Mouse (Mus musculus): ENCODE results near the gene Lrrc8d. TPM values are rescaled to one million over a fixed set of nuclear protein-coding genes. Genes with fewer than 3 reads are reported as not detected.

The Lrrc8d gene
- polyA plus RNA-seq, 1 experiment = 25.4 TPM

DNA sequence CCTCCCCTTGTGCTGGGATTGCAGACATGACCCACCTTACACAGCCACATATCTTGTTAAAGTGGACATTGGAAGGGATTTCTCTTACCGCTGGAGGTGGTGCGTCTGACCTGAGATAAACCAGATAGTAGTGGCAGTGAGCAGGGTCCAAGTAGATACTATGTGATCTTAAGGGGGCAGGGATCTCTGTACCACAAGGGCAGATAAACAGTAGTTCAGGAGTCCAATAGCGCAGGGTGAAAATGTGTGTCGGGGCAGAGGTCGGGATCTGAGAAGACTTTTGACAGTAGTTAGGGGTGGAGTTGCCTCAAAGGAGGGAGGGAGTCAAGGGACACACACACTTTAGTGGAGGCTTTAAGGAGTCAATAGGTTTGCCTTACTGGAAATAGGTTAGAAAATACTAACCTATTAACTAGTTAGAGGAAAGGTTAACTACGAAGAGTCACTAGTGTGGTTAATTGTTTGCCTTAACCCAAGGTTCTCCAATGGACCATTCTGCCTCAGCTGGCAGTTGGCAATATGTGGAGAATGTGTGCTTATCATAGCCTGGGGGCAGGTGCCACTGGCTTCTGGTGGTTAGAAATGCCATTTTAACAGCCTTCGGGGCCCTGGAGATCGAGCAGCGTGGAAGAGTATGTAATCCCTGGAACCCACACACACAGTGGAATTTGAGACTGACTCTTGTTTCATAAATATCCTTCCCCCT, 3.0 kb downstream of the Lrrc8d start:
- no peak for DNase-seq (ENCODE audit: low read depth)
- TF ChIP-seq CTCF (IDR thresholded peaks at IDR 0.05; ENCODE audit: borderline replicate concordance, extremely low read depth, insufficient read depth, insufficient read length) = no peak
- TF ChIP-seq POLR2A (IDR thresholded peaks at IDR 0.05; ENCODE audit: borderline replicate concordance, extremely low read depth, insufficient read depth, insufficient read length, poor library complexity, severe bottlenecking) = no peak

DNA sequence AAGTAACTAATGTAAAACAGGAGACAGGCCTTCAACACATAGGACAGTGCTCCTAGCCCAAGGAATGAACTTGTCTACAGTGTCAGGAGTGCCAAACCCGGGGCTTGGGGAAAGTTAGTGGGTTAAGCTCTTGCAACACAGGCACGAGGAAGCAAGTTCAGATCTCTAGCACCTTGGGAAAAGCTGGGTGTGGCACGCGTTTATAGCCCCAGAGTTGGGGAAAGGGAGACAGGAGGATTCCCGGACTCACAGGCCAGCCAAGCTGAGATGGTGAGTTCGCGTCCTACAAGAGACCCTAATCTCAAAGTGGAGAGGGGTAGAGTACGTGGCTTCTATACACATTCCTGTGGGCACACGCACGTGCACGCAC, 3.5 kb downstream of the Lrrc8d start:
- TF ChIP-seq POLR2A (IDR thresholded peaks at IDR 0.05; ENCODE audit: borderline replicate concordance, extremely low read depth, insufficient read depth, insufficient read length, poor library complexity, severe bottlenecking) (no peak), CTCF (IDR thresholded peaks at IDR 0.05; ENCODE audit: borderline replicate concordance, extremely low read depth, insufficient read depth, insufficient read length) (no peak)
- DNase-seq (ENCODE audit: low read depth) = no peak

DNA sequence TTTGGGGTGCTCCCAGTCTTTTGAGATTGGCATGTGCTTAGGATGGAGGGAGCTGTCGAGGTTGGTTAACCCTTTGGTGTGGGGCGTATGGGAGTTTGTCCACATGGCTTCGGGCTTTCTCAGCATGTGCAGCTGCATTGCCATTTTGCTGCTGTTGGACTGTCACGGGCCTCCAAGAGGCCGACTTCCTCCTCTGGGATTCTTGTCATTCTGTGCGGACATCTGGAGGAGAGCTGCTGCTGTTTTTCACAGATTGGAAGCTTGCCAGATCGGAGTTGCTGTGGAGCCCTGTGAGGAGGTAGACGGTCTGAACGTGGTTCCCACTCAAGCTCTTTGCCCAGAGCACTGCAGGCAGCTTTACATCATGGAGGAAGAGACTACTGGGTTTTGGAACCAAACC, 4.8 kb downstream of the Lrrc8d start:
- no peak for TF ChIP-seq POLR2A (IDR thresholded peaks at IDR 0.05; ENCODE audit: borderline replicate concordance, extremely low read depth, insufficient read depth, insufficient read length, poor library complexity, severe bottlenecking)
- TF ChIP-seq CTCF (IDR thresholded peaks at IDR 0.05; ENCODE audit: borderline replicate concordance, extremely low read depth, insufficient read depth, insufficient read length) = no peak

DNA sequence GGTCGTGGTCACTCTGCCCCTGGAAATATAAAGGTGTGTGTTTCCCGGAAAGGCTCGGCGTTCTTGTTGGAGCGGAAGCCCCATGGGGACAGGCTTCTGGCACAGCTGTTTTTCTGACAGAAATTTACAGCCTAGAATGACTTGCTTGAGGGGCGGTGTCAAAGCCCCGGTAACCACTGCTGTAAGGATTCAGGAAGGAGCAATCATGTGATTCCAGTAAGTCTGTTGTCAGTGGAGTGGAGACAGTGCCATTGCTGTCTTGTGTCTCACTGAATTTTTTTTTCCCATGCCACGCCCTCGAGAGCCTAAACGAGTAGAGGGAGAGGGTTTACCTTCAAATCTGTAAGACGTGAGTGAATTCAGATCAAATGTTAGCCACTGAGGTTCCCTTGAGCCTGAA, 6.9 kb downstream of the Lrrc8d start:
- DNase-seq (ENCODE audit: low read depth) = no peak
- no peak for TF ChIP-seq POLR2A (IDR thresholded peaks at IDR 0.05; ENCODE audit: borderline replicate concordance, extremely low read depth, insufficient read depth, insufficient read length, poor library complexity, severe bottlenecking)
- TF ChIP-seq CTCF (IDR thresholded peaks at IDR 0.05; ENCODE audit: borderline replicate concordance, extremely low read depth, insufficient read depth, insufficient read length) = no peak

More for the DNA sequence above, 4.8 kb downstream of the Lrrc8d start:
- peak; percentile 70 for DNase-seq (ENCODE audit: low read depth)

DNA sequence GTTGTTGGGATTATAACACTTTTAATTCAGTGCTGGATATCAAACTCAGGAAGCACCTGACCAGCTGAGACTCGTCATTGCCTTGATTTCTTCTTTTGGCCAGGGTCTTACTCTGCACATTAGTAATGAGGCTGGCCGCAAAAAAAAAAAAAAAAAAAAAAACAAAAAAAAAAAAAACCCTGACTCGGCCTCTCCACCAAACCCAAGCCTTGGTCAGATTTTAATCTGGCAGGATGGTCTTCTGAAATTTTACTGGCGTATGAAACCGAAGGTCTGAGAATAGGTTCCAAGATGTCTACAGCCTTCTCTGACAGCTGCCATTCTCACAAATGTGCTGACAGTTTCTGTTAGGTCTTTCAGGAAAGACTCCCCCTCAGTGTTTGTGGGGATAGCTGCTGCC, 8.5 kb downstream of the Lrrc8d start:
- TF ChIP-seq POLR2A (IDR thresholded peaks at IDR 0.05; ENCODE audit: borderline replicate concordance, extremely low read depth, insufficient read depth, insufficient read length, poor library complexity, severe bottlenecking) (no peak), CTCF (IDR thresholded peaks at IDR 0.05; ENCODE audit: borderline replicate concordance, extremely low read depth, insufficient read depth, insufficient read length) (no peak)

DNA sequence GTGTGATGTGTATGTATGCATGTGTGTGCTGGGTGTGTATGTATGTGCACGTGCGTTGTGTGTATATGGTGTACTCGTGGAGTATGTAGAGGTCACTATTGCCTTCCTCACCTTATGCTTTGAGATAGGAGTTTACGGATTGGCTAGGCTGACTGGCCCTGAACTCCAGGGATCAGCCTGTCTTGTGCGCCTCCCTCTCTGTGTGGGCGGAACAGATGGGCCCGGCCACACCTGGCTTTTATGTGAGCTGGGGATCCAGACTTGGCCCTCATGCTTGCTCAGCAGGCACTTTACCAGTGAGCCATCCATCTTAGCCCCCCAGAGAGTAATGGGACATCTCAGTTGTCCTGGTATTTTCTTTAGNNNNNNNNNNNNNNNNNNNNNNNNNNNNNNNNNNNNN, 10.7 kb downstream of the Lrrc8d start:
- no peak for DNase-seq (ENCODE audit: low read depth)
- TF ChIP-seq CTCF (IDR thresholded peaks at IDR 0.05; ENCODE audit: borderline replicate concordance, extremely low read depth, insufficient read depth, insufficient read length) (no peak), POLR2A (IDR thresholded peaks at IDR 0.05; ENCODE audit: borderline replicate concordance, extremely low read depth, insufficient read depth, insufficient read length, poor library complexity, severe bottlenecking) (no peak)

More for the DNA sequence above, 8.5 kb downstream of the Lrrc8d start:
- no peak for DNase-seq (ENCODE audit: low read depth)

DNA sequence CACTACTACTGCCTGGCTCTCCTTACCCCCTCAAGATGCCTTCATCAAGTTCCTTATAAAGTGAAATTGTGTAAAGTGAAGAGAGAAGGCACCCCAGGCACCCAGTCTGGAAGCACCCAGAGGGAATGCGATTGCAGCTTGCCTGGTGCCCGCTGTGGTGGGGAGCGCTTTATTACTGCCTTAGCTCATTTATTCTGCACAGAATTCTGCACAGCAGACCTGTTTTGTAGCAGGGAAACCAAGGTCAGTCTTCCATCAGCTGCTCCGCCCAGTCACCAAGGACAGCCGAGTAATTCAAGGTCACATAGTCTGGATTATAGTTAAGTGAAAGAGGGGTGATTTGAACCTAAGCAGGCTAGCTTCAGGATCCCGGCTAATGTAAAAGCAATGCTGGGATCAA, 14.7 kb downstream of the Lrrc8d start:
- TF ChIP-seq CTCF (IDR thresholded peaks at IDR 0.05; ENCODE audit: borderline replicate concordance, extremely low read depth, insufficient read depth, insufficient read length) (no peak), POLR2A (IDR thresholded peaks at IDR 0.05; ENCODE audit: borderline replicate concordance, extremely low read depth, insufficient read depth, insufficient read length, poor library complexity, severe bottlenecking) (no peak)
- no peak for DNase-seq (ENCODE audit: low read depth)

DNA sequence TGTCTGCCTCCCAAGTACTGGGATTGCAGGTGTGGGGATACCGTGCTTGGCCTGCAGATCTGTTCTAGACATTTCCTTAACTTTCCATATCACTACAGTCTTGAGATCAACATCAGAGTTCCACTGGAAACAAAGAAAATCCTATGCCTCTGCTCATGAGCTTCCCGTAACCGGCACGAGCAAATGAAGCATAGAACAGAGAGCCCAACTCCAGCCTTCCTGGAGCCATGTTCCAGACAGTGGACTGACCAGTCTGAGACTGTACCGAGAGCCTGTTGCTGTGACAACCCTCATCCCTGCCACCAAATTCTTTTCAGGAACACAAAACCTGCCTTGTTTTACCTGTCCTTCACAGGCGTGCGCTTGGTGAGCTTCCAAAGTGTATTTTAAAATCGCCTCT, 15.3 kb downstream of the Lrrc8d start:
- TF ChIP-seq POLR2A (IDR thresholded peaks at IDR 0.05; ENCODE audit: borderline replicate concordance, extremely low read depth, insufficient read depth, insufficient read length, poor library complexity, severe bottlenecking) (no peak), CTCF (IDR thresholded peaks at IDR 0.05; ENCODE audit: borderline replicate concordance, extremely low read depth, insufficient read depth, insufficient read length) (no peak)
- no peak for DNase-seq (ENCODE audit: low read depth)

DNA sequence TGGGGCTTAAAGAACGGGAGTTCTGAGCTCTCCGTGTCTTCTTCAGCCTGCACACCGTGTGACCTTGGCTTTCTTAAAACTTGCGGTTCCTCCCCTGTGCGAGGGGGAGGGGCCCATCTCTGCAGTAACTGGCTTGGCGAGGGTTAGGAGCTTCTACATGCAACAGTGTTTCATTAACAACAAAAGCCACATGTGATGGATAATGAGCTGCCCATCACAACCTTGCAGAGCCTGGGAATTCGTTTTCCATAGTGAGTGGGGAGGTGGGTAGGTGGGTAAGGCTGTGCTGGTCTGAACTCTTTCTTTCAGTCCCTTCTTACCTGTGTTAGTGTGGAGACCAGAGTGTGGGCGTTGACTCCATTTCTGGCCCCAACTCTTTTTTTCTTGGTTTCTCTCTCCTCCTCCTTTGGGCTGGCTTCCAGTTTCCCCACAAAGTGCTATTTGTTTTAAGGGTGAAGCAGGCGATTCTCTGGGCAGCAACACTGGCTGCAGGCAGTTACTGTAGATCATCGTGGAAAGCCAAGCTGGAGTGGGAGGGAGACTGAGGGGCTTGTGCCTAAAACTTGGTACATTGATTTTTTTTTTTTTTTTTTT, 15.9 kb downstream of the Lrrc8d start:
- DNase-seq (ENCODE audit: low read depth) = peak; percentile 89
- no peak for TF ChIP-seq POLR2A (IDR thresholded peaks at IDR 0.05; ENCODE audit: borderline replicate concordance, extremely low read depth, insufficient read depth, insufficient read length, poor library complexity, severe bottlenecking)
- no peak for TF ChIP-seq CTCF (IDR thresholded peaks at IDR 0.05; ENCODE audit: borderline replicate concordance, extremely low read depth, insufficient read depth, insufficient read length)

DNA sequence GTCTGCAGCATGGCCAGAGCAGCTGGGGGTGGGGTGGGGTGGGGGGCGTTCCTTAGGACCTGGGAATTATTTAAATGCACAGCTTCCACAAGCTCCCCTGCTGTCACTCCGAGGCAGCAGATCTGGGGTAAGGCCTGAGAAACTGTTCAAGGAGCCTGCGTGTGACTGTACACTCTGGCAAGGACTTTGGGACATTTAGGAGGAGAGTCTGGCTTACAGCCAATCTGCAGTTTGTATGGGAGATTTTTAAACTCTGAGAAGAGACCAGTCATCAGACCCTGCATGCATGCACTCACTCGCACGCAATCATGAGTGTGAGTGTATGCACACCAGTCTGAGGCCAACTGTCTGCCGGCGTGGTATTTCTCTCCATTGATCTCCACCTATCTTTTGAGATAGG, 17.5 kb downstream of the Lrrc8d start:
- peak; percentile 68 for DNase-seq (ENCODE audit: low read depth)
- no peak for TF ChIP-seq CTCF (IDR thresholded peaks at IDR 0.05; ENCODE audit: borderline replicate concordance, extremely low read depth, insufficient read depth, insufficient read length)
- TF ChIP-seq POLR2A (IDR thresholded peaks at IDR 0.05; ENCODE audit: borderline replicate concordance, extremely low read depth, insufficient read depth, insufficient read length, poor library complexity, severe bottlenecking) = no peak

DNA sequence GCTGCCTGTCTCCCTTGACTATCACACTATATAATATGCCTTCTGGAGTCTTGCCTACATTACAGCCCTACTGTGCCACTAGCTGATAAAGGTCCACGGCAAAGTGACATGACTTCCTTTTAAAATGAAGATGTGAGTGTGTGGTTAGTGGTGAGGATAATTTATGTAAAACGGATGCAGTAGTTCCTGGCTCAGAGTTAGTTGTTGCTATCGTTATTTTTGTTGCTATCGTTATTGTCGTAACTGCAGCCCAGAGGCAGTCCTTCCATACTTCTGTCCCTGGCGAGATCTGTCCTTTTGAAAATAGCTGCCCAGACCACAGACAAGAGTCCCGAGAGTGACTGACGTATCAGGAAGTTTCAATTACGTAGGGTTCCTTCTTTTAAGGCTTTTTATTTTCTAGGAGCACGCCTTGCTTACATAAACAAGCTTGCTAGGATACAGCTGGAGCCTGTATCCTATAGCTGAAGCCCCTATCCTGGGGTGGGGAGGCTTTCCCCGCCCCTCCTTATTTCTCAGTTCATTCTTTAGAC, 18.4 kb downstream of the Lrrc8d start:
- no peak for TF ChIP-seq CTCF (IDR thresholded peaks at IDR 0.05; ENCODE audit: borderline replicate concordance, extremely low read depth, insufficient read depth, insufficient read length)
- TF ChIP-seq POLR2A (IDR thresholded peaks at IDR 0.05; ENCODE audit: borderline replicate concordance, extremely low read depth, insufficient read depth, insufficient read length, poor library complexity, severe bottlenecking) = no peak
- no peak for DNase-seq (ENCODE audit: low read depth)

DNA sequence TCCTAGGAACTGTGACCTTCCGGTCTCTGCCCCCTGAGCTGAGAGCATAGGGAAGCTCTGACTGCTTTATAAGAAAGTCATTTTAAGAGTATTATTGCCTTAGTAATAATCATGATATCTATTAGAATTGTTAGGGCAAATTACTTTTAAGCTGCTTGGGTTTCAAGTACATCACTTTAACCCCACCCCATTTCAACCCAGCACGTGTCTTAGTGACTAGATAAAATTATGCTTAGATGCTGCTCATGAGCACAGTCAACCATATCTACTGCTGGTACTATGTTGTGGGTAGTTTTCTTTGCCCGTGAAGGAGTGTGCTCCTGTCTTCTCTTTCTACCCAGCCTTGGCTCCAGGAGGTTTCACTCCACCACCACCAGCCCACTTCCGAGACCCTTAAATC, 21.5 kb downstream of the Lrrc8d start:
- TF ChIP-seq POLR2A (IDR thresholded peaks at IDR 0.05; ENCODE audit: borderline replicate concordance, extremely low read depth, insufficient read depth, insufficient read length, poor library complexity, severe bottlenecking) (no peak), CTCF (IDR thresholded peaks at IDR 0.05; ENCODE audit: borderline replicate concordance, extremely low read depth, insufficient read depth, insufficient read length) (no peak)
- no peak for DNase-seq (ENCODE audit: low read depth)
